Mouse (Mus musculus): ENCODE results near the gene Gm9887.

- no peak for TF ChIP-seq CTCF (conservative IDR thresholded peaks at IDR 0.05; ENCODE audit: low read length)
- no peak for TF ChIP-seq NANOG (IDR thresholded peaks at IDR 0.05; ENCODE audit: borderline replicate concordance, low read length)
Observed at GRCm38 (mm10) chr12:69390000-69390698, 17.9 kb upstream of the Gm9887 start.

All from E14TG2a.4 (cell line).